Mouse (Mus musculus) embryonic facial prominence, embryonic 12.5 days (tissue): Measurements from ENCODE around the gene Gm156. TPM values are rescaled to one million over a fixed set of nuclear protein-coding genes. Genes with fewer than 3 reads are reported as not detected.

ENCODE experiments used
- ATAC-seq: fragments of 200-750 bp; cut with Nextera tagmentation; 2 replicates; pipeline ENCODE4 v1.8.0; 2017; ENCODE audit not compliant: insufficient number of reproducible peaks, insufficient read depth, low FRiP score, low TSS enrichment
- H3K27ac ChIP-seq: fragments of 300-500 bp; sonication (generic); 2 replicates; pipeline ENCODE4 v1.5.1; 2016; ENCODE audit warnings: mild to moderate bottlenecking
- H3K27me3 ChIP-seq: fragments of 300-500 bp; sonication (generic); 2 replicates; pipeline ENCODE4 v1.6.1; 2016; ENCODE audit warnings: mild to moderate bottlenecking, moderate library complexity
- H3K36me3 ChIP-seq: fragments of 300-500 bp; sonication (generic); 2 replicates; pipeline ENCODE4 v1.6.1; 2016; ENCODE audit warnings: mild to moderate bottlenecking
- H3K4me1 ChIP-seq: fragments of 300-500 bp; sonication (generic); 2 replicates; pipeline ENCODE4 v1.6.1; 2016
- H3K4me2 ChIP-seq: fragments of 300-500 bp; sonication (generic); replicated peaks from 2 replicates; pipeline ENCODE4 v1.6.1; 2016; ENCODE audit warnings: mild to moderate bottlenecking, moderate library complexity
- H3K4me3 ChIP-seq: fragments of 300-500 bp; sonication (generic); 2 replicates; pipeline ENCODE4 v1.5.1; 2016; ENCODE audit warnings: mild to moderate bottlenecking
- H3K9ac ChIP-seq: fragments of 300-500 bp; sonication (generic); 2 replicates; pipeline ENCODE4 v1.6.1; 2016; ENCODE audit warnings: mild to moderate bottlenecking, moderate library complexity
- H3K9me3 ChIP-seq: fragments of 300-500 bp; sonication (generic); 2 replicates; pipeline ENCODE4 v1.6.1; 2016; ENCODE audit warnings: mild to moderate bottlenecking, moderate library complexity
- WGBS: fragments of 180-500 bp; shearing (Covaris S2); methylation state at CpG from one replicate; pipeline ENCODE4 v1.1.7; 2016; 5-methylcytosine and 5-hydroxymethylcytosine counted together
- polyA plus RNA-seq: library from polyadenylated mRNA; unstranded; fragments of >200 nt; fragmentation: Nextera tagmentation; extraction: Ambion mirVana; gene quantifications from 2 replicates; pipeline ENCODE4 v1.2.1, GENCODE M21; 2016

Gene Gm156
- polyA plus RNA-seq, 1 experiment from 2014 or later = not detected

DNA sequence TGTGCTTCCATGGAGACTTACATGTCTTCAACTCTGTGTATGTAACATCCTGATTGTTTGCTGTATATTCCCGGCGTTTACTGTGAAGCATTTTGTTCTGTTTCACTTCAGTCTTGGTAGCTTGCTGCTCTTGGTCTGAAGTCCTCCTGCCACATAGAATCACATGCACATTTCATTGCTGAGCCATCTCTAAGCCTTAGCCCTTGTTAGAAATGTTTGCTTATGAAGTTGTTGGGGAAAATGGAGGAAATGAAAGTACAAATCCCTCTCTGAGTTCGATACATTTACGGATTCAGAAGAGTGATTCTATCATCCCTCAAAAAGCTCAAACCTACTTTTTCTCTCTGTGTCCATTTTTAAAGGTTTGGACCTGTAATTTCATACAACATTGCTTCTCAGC, 67.0 kb downstream of the Gm156 start, which contains the start of gene Klri1:
Klri1 (minus strand) TSS at position 101 of the 400 bp plus-strand sequence.
- Histone ChIP-seq H3K4me1 (no peaks in the 10 kb centered on the region), H3K9me3 (0 out of 2 replicates have a peak, but pooled peaks cover 3% of the 10 kb centered on the region), H3K36me3 (no peaks in the 10 kb centered on the region), H3K27me3 (no peaks in the 10 kb centered on the region), H3K4me3 (no peak within 1 kb of the TSS), H3K27ac (no peak within 1 kb of the TSS), H3K4me2 (no peak within 1 kb of the TSS), H3K9ac (no peak within 1 kb of the TSS)
- no peak for ATAC-seq
- 79% methylated on average over 4 of the region's 4 CpGs for WGBS

Other genes with a start within 250 kb of the Gm156 start
- not detected in 2 replicates for gene Klre1, start 206.4 kb downstream of the Gm156 start, polyA plus RNA-seq
- gene Klrd1, start 192.5 kb downstream of the Gm156 start, polyA plus RNA-seq = 0.32 TPM in 1 of 2 replicates, not detected in the other
- 0.05 and 0.14 TPM in 2 replicates for gene Klrk1, start 160.4 kb downstream of the Gm156 start, polyA plus RNA-seq
- not detected in 2 replicates for gene Klrc3, start 140.9 kb downstream of the Gm156 start, polyA plus RNA-seq
- gene Klrc2, start 123.6 kb downstream of the Gm156 start, polyA plus RNA-seq = not detected in 2 replicates
- not detected in 2 replicates for gene Klrc1, start 105.3 kb downstream of the Gm156 start, polyA plus RNA-seq
- gene Klri1, start 67.1 kb downstream of the Gm156 start, polyA plus RNA-seq = not detected in 2 replicates
- gene Klri2, start 43.8 kb downstream of the Gm156 start, polyA plus RNA-seq = not detected in 2 replicates
- gene Gm17631, start 78.4 kb upstream of the Gm156 start, polyA plus RNA-seq = not detected in 2 replicates
- gene Klra17, start 92.4 kb upstream of the Gm156 start, polyA plus RNA-seq = not detected in 2 replicates
- not detected in 2 replicates for gene Klra5, start 133.4 kb upstream of the Gm156 start, polyA plus RNA-seq
- not detected in 2 replicates for gene Klra6, start 242.7 kb upstream of the Gm156 start, polyA plus RNA-seq